ENCODE assay signal across 19 mouse cellular contexts in the genomic region with DNA sequence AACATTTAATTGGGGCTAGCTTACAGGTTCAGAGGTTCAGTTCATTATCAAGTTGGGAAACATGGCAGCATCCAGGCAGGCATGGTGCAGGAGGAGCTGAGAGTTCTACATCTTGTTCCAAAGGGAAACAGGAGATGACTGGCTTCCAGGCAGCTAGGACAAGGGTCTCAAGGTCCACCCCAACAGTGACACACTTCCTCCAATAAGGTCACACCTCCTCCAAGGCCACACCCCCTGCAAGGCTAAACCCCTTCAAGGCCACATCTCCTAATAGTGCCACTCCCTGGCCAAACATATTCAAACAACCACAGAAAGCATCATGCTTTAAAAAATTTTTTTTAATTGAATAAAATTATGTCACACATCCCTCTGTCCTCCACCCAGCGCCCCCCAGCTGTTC. TPM values are rescaled to one million over a fixed set of nuclear protein-coding genes. Genes with fewer than 3 reads are reported as not detected.
"Had no signal": no experiment of that assay in that cellular context is flagged by ENCODE, and none has a peak within 500 bp of the region (broad histone marks: within the 10 kb centered on the region; RNA-seq: fewer than 3 reads in every experiment).

No protein-coding gene starts in this region.

- H3K9ac ChIP-seq: liver, postnatal 0 days; lung, embryonic 15.5 days; midbrain, embryonic 12.5 days; neural tube, embryonic 12.5 days; stomach, embryonic 15.5 days had no signal

- H3K27me3 ChIP-seq: lung, embryonic 15.5 days; stomach, embryonic 15.5 days had no signal

- DNase-seq: liver, postnatal 0 days; lung, adult 2 months; lung, postnatal 14 days; lung, postnatal 36 days; midbrain, embryonic 14.5 days; right cerebral cortex, postnatal 14 days; thymus, adult 18-20 months; thymus, postnatal 14 days; thymus, postnatal 36 days had no signal

- H3K9me3 ChIP-seq: lung, embryonic 15.5 days; midbrain, embryonic 12.5 days; neural tube, embryonic 12.5 days; stomach, embryonic 15.5 days had no signal

- H3K36me3 ChIP-seq: lung, embryonic 15.5 days; midbrain, embryonic 12.5 days; neural tube, embryonic 12.5 days; stomach, embryonic 15.5 days had no signal

- H3K4me1 ChIP-seq: lung, embryonic 15.5 days; neural tube, embryonic 12.5 days; stomach, embryonic 15.5 days had no signal

- H3K4me3 ChIP-seq: lung, embryonic 15.5 days; megakaryocyte, embryonic 14.5 days; midbrain, embryonic 12.5 days; neural tube, embryonic 12.5 days; stomach, embryonic 15.5 days had no signal

- H3K27ac ChIP-seq: lung, embryonic 15.5 days; macrophage; midbrain, embryonic 12.5 days; neural tube, embryonic 12.5 days; stomach, embryonic 15.5 days; stomach, postnatal 0 days had no signal

RNA-seq across cellular contexts. Expression of a gene that starts 28.9 kb away (rescaled TPM):
- total RNA-seq: megakaryocyte progenitor cell, adult 5-6 weeks; monocyte, adult 5-6 weeks had no signal
- polyA plus RNA-seq: liver, postnatal 0 days; spleen, adult 2 months had no signal
